Mouse (Mus musculus) layer of hippocampus, adult 18-20 months (tissue): ENCODE results near the gene Sirt7. TPM values are rescaled to one million over a fixed set of nuclear protein-coding genes. Genes with fewer than 3 reads are reported as not detected.
A peak's percentile ranks its signal among the peaks of the same experiment; 100 is the strongest.
"Not testable (repeated sequence)": the region's sequence is repeated elsewhere in the genome, so short reads cannot be mapped to it uniquely, and the experiment has no call there.

Experiments
- DNase-seq, 2 experiments: peaks; one replicate each; pipeline ENCODE4 v3.0.0; 2022; ENCODE audit warnings: low spot score in 2 of 2
- total RNA-seq, 2 experiments: library from RNA; stranded (reverse); gene quantifications; 2 replicates each; pipeline ENCODE4 v1.2.3; 2021

The Sirt7 gene
- total RNA-seq, 2 experiments from 2014 or later: 35.4 to 41.5 TPM

DNA sequence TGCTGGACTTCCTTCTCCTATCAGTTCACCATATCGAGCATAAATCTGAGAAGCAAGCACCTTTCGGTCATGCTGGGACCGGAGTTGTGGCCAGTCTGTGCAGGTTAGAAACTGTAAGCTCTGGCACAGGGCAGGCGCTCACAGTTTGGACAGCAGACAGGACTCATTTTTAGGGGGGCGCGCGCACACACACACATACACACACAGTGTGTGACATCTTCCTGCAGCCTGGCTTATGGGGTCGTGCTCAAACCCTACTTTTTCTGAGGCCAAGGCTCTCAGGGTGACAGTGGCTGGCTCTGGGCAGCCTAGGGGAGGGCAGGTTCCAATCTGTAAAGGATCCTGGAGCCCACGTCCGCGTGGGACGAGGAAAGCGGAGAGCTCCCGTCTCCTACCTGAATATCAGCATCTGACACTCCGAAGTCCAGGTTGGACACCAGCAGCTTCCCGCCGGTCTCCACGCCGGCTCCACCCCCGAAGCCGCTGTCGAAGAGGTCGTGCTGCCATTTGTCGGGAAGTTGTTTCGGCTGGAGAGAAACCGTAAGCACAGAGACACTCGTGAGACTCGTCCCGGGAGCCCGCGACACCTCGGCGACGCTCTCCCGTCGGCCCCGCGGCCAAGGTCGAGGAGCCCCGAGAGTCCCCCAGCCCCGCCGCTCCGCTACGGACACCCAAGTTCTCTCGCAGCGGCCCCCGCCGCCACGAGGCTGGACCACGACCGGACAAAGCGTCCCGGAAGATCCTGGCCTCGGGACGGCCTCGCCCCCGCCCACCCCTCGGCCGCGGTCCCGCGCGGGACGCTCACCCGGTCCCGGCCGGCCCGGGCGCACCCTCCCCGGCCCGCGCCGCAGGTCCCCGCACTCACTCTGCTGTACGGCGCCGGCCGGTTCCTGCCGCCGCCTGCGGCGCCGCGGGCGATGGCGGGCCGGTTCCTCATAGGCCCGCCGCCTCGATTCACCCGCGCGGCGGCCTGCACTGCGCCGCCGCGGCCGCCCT, 27.5 kb downstream of the Sirt7 start:
- DNase-seq: no peak

DNA sequence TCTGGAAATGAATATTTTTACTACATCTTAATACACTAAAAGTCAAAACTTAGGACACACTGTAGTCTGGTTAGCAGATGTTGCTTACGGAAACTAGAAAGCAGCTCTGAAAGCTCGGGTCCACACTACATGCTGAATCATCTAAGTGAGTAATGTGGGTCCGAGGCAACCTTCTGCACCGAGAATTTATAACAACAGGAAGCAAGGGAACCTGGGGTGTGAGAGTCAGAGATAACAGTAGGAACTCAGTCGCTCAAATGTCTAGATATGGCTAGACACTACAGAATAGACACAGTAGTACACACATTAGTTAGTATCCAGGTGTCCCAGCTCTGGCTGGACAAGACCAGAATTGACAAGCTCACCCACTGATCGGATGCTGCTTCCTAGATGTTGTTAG, 36.5 kb downstream of the Sirt7 start:
- no peak for DNase-seq

GRCm38 (mm10) chr11:120583937-120584336, 41.1 kb downstream of the Sirt7 start:
- no peak for DNase-seq

- DNase-seq: not testable (repeated sequence)
Measured at GRCm38 (mm10) chr11:120582982-120583293, 42.1 kb downstream of the Sirt7 start.

DNA sequence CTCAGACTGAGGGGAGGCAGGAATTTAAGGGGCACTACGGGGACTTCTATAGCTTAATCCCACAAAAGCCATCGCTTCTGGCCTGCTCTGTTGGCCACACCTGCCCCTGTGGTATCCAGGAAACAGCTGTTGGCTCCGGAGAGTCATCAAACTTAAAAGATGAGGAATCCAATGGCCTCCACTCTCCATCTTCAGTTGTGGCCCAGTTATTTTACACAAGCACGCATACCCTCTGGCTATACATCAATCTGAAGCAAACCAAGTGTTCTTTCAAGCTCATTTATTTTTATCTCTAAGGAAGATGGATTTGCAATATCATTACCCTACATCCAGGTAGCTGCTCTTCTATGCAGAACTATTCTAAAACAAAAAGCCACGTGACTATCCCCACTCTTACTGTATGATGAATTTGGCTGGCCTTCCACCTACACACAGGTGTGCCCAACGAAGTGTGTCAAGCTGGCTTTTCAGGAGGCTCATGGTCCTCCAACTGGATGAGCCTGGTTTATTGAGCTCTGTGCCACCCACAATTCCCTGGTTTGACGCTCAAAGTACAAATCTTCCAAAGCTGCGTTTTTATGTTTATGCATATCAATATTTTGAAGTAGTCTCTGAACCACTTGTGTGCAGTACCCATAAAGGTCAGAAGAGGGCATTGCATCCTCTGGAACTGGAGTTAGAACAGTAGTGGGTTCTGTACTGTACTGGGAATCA, 42.6 kb downstream of the Sirt7 start:
- DNase-seq: peak in 1 of 2 experiments; percentile 33

DNA sequence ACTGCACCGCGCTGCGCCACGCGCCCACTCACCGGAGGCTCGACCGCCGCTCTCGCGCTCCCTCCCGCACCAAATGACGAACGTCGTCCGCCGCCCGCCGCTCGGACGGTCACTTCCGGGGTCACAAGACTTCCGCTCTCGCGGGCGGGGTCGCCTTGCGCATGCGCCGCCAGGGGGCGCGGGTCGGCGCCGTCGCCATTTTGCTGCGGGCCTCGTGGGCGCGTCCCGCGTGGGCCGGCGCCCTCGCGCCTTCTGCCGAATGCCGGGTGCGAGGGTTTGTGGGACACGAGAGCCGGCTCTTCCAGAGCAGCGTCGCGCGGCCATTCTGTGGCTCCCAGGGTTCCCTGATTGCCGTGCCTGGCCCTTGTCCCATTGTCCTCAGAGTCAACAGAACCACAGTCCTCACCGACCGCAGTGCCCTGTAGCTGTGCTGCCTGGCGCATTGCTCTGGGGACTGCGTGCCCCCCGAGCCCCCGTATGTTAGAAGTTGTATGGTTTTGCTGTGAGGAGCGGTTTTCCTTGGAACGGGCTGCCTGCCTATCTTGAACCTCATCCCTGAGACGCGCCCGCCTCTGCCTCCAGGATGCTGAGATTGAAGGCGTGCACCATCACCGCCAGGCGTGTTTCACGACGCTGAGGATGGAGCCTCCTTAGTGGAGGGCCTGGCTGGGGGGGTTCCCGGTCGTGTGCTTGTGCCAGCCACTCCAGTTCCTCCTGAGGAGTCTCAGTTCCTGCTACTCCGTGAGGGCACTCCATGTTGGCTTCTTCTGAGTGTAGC, 43.4 kb downstream of the Sirt7 start, which contains the start of gene Arhgdia:
Gene Arhgdia, minus strand, starts transcription at position 135 of the 778 bp plus-strand sequence.
- peak; percentile 85 to 91 for DNase-seq

DNA sequence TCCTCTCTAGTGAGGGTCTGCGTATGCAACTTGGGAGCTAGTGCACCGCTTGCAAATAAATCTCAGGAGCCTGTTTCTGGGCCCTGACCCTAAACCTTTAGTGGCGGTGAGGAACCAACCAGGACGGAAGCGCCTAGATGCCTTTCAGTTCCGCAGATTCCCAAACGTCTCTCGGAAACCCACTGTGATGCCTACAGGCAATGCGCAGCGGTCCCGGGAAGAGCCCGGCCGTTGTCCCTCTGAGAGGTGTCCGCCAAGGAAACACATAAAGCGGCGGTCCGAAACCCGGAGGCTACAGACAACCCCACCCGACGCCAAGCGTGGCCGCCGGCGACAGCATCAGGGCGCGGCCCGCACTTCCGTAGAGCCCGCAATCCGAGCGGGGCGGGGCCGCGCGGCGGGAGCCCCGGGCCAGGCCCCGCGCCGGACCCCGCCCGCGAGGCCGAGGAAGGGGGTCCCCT, 44.1 kb downstream of the Sirt7 start:
- peak in 1 of 2 experiments; percentile 39 for DNase-seq

- no peak for DNase-seq
Measured at GRCm38 (mm10) chr11:120580190-120580589, 44.9 kb downstream of the Sirt7 start.

DNA sequence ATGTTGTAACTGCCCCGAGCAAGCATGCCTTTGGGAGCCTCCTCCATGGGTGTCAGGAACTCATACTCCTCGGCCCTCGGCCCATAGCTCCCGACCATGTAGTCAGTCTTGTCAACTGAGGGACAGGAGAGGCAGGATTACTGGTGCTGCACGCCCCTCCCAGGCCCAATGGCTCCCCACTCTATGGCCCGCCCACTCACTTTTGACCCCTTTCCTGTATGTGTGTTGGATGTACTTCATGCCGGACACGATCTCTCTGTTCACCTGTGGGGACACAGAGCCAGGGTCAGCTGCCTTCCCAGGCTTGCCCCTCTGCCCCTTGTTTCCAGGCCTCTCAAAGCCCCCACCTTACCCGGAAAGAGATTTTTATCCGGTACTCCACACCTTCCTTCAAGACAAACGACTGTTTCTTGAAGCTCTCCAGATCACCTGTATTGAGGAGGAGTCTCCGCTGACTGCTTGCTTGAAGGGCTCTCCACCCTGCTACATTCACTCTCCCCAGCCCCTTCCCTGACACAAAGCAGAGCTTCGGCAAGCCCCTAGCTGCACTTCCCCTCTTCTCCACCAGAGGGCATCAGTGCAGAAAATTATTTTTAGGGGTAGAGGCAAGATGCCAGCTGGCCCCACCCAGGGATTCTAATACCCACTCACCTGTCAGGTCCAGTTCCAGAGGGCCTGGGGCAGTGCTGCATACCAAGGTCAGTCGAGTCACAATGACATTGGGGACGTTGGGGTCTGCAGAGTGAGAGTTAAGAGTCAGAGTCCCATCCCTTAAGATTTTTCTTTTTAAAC, 45.5 kb downstream of the Sirt7 start:
- DNase-seq: peak in 1 of 2 experiments; percentile 78

GRCm38 (mm10) chr11:120578694-120579243, 46.3 kb downstream of the Sirt7 start:
- no peak for DNase-seq

DNA sequence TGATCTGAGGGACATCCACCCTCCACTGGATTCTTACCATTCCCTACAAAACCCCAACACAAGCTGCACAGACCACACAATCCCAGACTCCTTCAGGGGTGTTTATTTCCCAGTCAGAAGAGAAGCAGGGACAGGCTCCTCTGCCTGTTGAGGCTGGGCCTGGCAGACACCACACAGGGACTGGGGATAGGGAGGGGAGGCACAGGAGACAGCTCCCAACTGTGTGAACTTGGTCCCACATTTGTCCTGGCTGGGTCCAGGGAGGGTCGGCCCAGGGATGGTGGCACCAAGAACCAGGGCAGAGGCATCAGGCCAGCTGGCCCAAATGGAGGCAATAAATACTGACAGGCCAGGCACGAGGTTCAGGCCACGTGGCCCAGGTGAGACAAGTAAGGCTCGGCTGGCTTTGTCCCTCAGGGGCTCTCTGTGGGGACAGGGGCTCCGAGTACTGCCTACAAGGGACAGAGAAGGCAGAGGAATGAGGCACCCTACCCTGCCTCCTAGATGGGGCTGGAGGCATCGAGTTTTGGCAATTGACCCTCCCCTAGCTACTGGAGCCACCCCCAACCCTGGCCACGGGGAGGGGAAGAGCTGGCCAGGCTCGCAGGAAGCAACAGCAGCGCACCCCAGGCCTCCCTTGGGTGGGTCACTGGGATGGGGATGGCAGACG, 46.9 kb downstream of the Sirt7 start:
- DNase-seq: no peak

DNA sequence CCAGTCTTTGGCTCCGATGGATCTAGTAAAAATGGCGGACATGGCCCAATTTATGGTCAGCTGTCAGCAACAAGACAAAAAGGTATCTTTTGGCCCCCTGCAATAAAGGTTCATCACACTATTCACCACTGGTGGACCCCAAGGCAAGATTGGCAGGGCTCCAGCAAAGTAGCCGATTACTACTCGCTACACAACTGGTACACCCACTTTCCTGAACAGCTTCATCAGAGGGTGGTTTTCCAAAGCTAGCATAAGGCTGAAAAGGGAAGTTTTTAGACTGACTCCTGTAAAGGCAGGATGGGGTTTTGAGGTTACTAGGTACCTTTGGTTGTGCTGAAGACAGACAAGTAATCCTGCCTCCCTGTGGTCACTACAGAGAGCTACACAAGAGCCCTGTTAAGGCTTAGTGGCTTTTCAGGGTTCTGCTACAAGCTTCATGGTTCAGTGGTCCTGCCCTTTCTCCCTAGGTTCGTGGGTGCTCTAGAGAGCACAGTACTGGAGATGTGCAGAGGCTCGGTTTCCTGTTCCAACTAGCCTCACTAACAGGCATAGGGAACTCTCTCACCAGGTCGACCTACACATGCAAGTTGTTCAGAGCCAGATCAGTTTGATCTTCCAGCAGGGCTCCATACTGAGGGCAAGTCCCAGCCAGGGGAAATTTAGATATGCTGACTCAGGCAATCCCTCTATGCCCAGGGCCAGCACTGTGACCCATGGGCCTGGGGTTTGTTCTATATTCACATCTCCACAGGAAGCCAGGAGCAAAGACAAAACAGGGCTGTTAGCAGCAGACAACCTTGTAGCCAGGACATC, 47.6 kb downstream of the Sirt7 start:
- DNase-seq: peak in 1 of 2 experiments; percentile 14

DNA sequence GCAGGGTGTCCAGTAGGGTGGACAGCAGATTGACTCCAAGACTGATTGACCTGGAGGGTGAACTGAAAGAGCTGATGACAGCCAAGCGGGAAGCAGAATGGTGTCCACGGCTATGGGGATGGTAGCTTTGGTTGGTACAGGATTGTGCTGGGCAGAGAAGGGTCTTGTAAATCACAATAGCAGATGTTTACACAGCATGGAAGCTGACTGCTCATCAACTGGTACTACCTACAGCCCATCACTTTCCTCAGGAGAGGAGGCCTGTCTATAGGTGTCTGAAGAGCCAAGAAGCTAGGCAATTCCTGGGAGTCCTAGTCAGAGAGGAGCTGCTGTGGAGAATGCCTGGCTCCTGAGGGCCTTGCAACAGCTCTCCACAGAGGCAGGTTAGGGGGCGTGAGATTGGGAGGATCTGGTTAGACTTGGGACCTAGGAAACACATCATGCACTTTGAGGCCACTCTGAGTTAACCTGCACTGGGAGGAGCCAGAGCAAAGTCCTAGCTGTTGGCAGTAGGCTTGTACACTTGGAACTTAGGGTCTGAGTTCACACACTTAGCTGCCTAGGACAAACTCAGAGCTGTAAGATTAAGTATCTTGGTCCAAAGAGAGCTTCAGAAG, 48.6 kb downstream of the Sirt7 start:
- DNase-seq: no peak

DNA sequence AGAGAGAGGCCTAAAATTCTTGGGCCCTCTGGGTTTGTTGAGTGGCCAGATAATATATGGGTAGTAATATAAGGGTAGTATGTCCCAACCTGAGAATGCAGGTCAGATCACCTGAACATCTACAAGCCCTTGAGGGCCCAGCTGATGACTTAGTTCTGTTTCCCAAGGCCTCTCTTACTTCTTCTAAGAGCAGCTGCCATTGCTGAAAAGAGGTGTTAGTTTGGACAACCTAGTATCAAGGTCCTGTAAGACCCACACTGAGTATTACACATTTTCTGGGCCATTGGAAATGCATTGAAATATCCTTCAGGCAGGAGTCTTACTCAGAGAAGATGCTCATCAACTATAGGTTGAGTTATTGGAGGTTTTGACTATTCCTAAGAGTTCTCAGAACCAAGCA, 49.1 kb downstream of the Sirt7 start:
- no peak for DNase-seq

DNA sequence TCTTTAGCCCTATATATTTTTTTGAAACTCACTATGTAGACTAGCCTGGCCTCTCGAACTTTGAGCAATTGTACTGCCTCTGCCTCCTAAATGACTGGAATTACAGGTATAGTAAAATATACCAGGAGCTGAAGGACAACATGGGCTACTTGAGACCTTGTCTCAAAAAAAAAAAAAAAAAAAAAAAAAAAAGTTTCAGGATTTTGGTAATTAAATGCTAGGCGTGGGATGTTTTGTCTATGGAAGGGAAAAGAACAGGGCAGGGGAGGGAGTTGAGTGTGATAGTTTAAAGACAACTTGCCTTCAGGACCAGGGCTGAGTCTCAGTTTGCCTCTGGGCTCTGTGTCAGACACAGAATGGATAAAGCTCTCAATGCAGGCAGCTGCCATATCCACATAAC, 50.0 kb downstream of the Sirt7 start:
- DNase-seq: no peak

DNA sequence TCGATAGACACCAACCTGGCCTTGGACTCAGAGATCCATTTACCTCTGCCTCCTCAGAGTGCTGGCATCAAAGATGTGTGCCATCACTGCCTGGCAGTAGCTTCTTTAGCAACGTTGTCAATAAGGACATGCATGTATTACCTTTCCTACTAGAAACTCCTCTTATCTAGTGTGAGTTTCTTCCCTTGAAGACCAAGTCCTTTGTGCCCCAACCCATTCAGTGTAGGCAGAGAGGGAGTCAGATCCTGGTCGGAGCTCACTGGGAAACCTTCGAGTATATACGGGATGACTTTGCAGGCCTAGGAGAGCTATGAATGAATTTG, 50.8 kb downstream of the Sirt7 start:
- no peak for DNase-seq

- no peak for DNase-seq
Measured at GRCm38 (mm10) chr11:120573585-120574277, 51.3 kb downstream of the Sirt7 start.
